Mouse (Mus musculus): ENCODE measurements around the gene Gm45062. TPM values are rescaled to one million over a fixed set of nuclear protein-coding genes. Genes with fewer than 3 reads are reported as not detected.
A peak's percentile ranks its signal among the peaks of the same experiment; 100 is the strongest.

Gene Gm45062
- polyA plus RNA-seq, 1 experiment from 2014 or later, result 14.5 TPM

GRCm38 (mm10) chr6:8421421-8421820, 162.2 kb downstream of the Gm45062 start:
- no peaks in the 10 kb centered on the region for H3K27me3 ChIP-seq (ENCODE audit: control insufficient read depth, insufficient read depth, low read length)
- no peaks in the 10 kb centered on the region for H3K4me1 ChIP-seq (replicated peaks; ENCODE audit: control insufficient read depth, insufficient read depth, low read length)
- DNase-seq (ENCODE audit: low spot score), result no peak
- no peak overlapping the region for H3K4me2 ChIP-seq (replicated peaks; ENCODE audit: low read depth, low read length)
- no peaks in the 10 kb centered on the region for H3K9me3 ChIP-seq (ENCODE audit: control insufficient read depth, low read length)
- no peak overlapping the region for H3K27ac ChIP-seq (ENCODE audit: low read depth, low read length)
- no peak overlapping the region for H3K9ac ChIP-seq (ENCODE audit: low read depth, low read length)
- no peak overlapping the region for H3K4me3 ChIP-seq (ENCODE audit: low read depth, low read length)
- ATAC-seq (ENCODE audit: low FRiP score), result no peak
- H3K36me3 ChIP-seq (ENCODE audit: control insufficient read depth, insufficient read depth, low read length), result no peaks in the 10 kb centered on the region
- WGBS, result 83% methylated on average over 5 of the region's 5 CpGs

- H3K9me3 ChIP-seq (ENCODE audit: control insufficient read depth, low read length), result no peaks in the 10 kb centered on the region
- H3K27ac ChIP-seq (ENCODE audit: low read depth, low read length), result no peak overlapping the region
- ATAC-seq (ENCODE audit: low FRiP score) (no peak), DNase-seq (ENCODE audit: low spot score) (no peak)
- no peaks in the 10 kb centered on the region for H3K27me3 ChIP-seq (ENCODE audit: control insufficient read depth, insufficient read depth, low read length)
- H3K4me1 ChIP-seq (replicated peaks; ENCODE audit: control insufficient read depth, insufficient read depth, low read length), result no peaks in the 10 kb centered on the region
- H3K36me3 ChIP-seq (ENCODE audit: control insufficient read depth, insufficient read depth, low read length), result no peaks in the 10 kb centered on the region
- 74% methylated on average over 10 of the region's 10 CpGs for WGBS
- H3K9ac ChIP-seq (ENCODE audit: low read depth, low read length), result no peak overlapping the region
- H3K4me2 ChIP-seq (replicated peaks; ENCODE audit: low read depth, low read length), result no peak overlapping the region
- no peak overlapping the region for H3K4me3 ChIP-seq (ENCODE audit: low read depth, low read length)
These were observed 162.8 kb downstream of the Gm45062 start for GRCm38 (mm10) chr6:8421959-8422581.

GRCm38 (mm10) chr6:8423142-8423541, 163.9 kb downstream of the Gm45062 start:
- no peaks in the 10 kb centered on the region for H3K4me1 ChIP-seq (replicated peaks; ENCODE audit: control insufficient read depth, insufficient read depth, low read length)
- DNase-seq (ENCODE audit: low spot score), result no peak
- H3K9ac ChIP-seq (ENCODE audit: low read depth, low read length), result no peak overlapping the region
- WGBS, result 88% methylated on average over 2 of the region's 2 CpGs
- no peaks in the 10 kb centered on the region for H3K36me3 ChIP-seq (ENCODE audit: control insufficient read depth, insufficient read depth, low read length)
- H3K4me2 ChIP-seq (replicated peaks; ENCODE audit: low read depth, low read length), result no peak overlapping the region
- no peaks in the 10 kb centered on the region for H3K9me3 ChIP-seq (ENCODE audit: control insufficient read depth, low read length)
- no peak for ATAC-seq (ENCODE audit: low FRiP score)
- H3K4me3 ChIP-seq (ENCODE audit: low read depth, low read length), result no peak overlapping the region
- H3K27ac ChIP-seq (ENCODE audit: low read depth, low read length), result no peak overlapping the region
- H3K27me3 ChIP-seq (ENCODE audit: control insufficient read depth, insufficient read depth, low read length), result no peaks in the 10 kb centered on the region

GRCm38 (mm10) chr6:8427692-8428091, 168.4 kb downstream of the Gm45062 start:
- ATAC-seq (ENCODE audit: low FRiP score), result no peak
- H3K4me3 ChIP-seq (ENCODE audit: low read depth, low read length), result no peak overlapping the region
- no peak for DNase-seq (ENCODE audit: low spot score)
- H3K4me1 ChIP-seq (replicated peaks; ENCODE audit: control insufficient read depth, insufficient read depth, low read length), result no peaks in the 10 kb centered on the region
- no peak overlapping the region for H3K9ac ChIP-seq (ENCODE audit: low read depth, low read length)
- no peak overlapping the region for H3K27ac ChIP-seq (ENCODE audit: low read depth, low read length)
- H3K4me2 ChIP-seq (replicated peaks; ENCODE audit: low read depth, low read length), result no peak overlapping the region
- no peaks in the 10 kb centered on the region for H3K27me3 ChIP-seq (ENCODE audit: control insufficient read depth, insufficient read depth, low read length)
- WGBS, result 86% methylated on average over 5 of the region's 5 CpGs
- no peaks in the 10 kb centered on the region for H3K36me3 ChIP-seq (ENCODE audit: control insufficient read depth, insufficient read depth, low read length)
- H3K9me3 ChIP-seq (ENCODE audit: control insufficient read depth, low read length), result no peaks in the 10 kb centered on the region

- H3K4me3 ChIP-seq (ENCODE audit: low read depth, low read length), result no peak overlapping the region
- H3K27me3 ChIP-seq (ENCODE audit: control insufficient read depth, insufficient read depth, low read length), result no peaks in the 10 kb centered on the region
- no peaks in the 10 kb centered on the region for H3K36me3 ChIP-seq (ENCODE audit: control insufficient read depth, insufficient read depth, low read length)
- no peaks in the 10 kb centered on the region for H3K9me3 ChIP-seq (ENCODE audit: control insufficient read depth, low read length)
- DNase-seq (ENCODE audit: low spot score) (no peak), ATAC-seq (ENCODE audit: low FRiP score) (no peak)
- 92% methylated on average over 9 of the region's 9 CpGs for WGBS
- no peaks in the 10 kb centered on the region for H3K4me1 ChIP-seq (replicated peaks; ENCODE audit: control insufficient read depth, insufficient read depth, low read length)
- H3K9ac ChIP-seq (ENCODE audit: low read depth, low read length), result no peak overlapping the region
- H3K4me2 ChIP-seq (replicated peaks; ENCODE audit: low read depth, low read length), result no peak overlapping the region
- no peak overlapping the region for H3K27ac ChIP-seq (ENCODE audit: low read depth, low read length)
These were observed 171.5 kb downstream of the Gm45062 start for GRCm38 (mm10) chr6:8430610-8431234.

GRCm38 (mm10) chr6:8433179-8433578, 173.9 kb downstream of the Gm45062 start:
- 86% methylated on average over 9 of the region's 9 CpGs for WGBS
- Histone ChIP-seq H3K4me3 (ENCODE audit: low read depth, low read length) (no peak overlapping the region), H3K4me2 (replicated peaks; ENCODE audit: low read depth, low read length) (no peak overlapping the region), H3K27me3 (ENCODE audit: control insufficient read depth, insufficient read depth, low read length) (no peaks in the 10 kb centered on the region), H3K4me1 (replicated peaks; ENCODE audit: control insufficient read depth, insufficient read depth, low read length) (no peaks in the 10 kb centered on the region), H3K9me3 (ENCODE audit: control insufficient read depth, low read length) (no peaks in the 10 kb centered on the region), H3K36me3 (ENCODE audit: control insufficient read depth, insufficient read depth, low read length) (no peaks in the 10 kb centered on the region), H3K9ac (ENCODE audit: low read depth, low read length) (no peak overlapping the region), H3K27ac (ENCODE audit: low read depth, low read length) (no peak overlapping the region)
- no peak for ATAC-seq (ENCODE audit: low FRiP score)
- DNase-seq (ENCODE audit: low spot score), result no peak

GRCm38 (mm10) chr6:8437937-8438336, 178.7 kb downstream of the Gm45062 start:
- Histone ChIP-seq H3K27me3 (ENCODE audit: control insufficient read depth, insufficient read depth, low read length) (no peaks in the 10 kb centered on the region), H3K4me2 (replicated peaks; ENCODE audit: low read depth, low read length) (no peak overlapping the region), H3K36me3 (ENCODE audit: control insufficient read depth, insufficient read depth, low read length) (no peaks in the 10 kb centered on the region), H3K4me1 (replicated peaks; ENCODE audit: control insufficient read depth, insufficient read depth, low read length) (no peaks in the 10 kb centered on the region), H3K4me3 (ENCODE audit: low read depth, low read length) (no peak overlapping the region), H3K9me3 (ENCODE audit: control insufficient read depth, low read length) (no peaks in the 10 kb centered on the region), H3K27ac (ENCODE audit: low read depth, low read length) (no peak overlapping the region), H3K9ac (ENCODE audit: low read depth, low read length) (no peak overlapping the region)
- WGBS, result 92% methylated on average over 3 of the region's 3 CpGs
- no peak for ATAC-seq (ENCODE audit: low FRiP score)
- no peak for DNase-seq (ENCODE audit: low spot score)

- 85% methylated on average over 3 of the region's 3 CpGs for WGBS
- H3K4me3 ChIP-seq (ENCODE audit: low read depth, low read length), result no peak overlapping the region
These were observed 182.6 kb downstream of the Gm45062 start for GRCm38 (mm10) chr6:8441814-8442213.

GRCm38 (mm10) chr6:8446786-8447185, 187.5 kb downstream of the Gm45062 start:
- no peak overlapping the region for H3K9ac ChIP-seq (ENCODE audit: low read depth, low read length)
- WGBS, result 40% methylated on average over 5 of the region's 5 CpGs
- H3K27ac ChIP-seq (ENCODE audit: low read depth, low read length), result peak overlapping the region; percentile 53; the same call in 1 of the 2 replicates
- H3K4me3 ChIP-seq (ENCODE audit: low read depth, low read length), result no peak overlapping the region
- ATAC-seq (ENCODE audit: low FRiP score), result peak; percentile 85
- 0 out of 2 replicates have a peak, but pooled peaks cover 4% of the 10 kb centered on the region for H3K4me1 ChIP-seq (replicated peaks; ENCODE audit: control insufficient read depth, insufficient read depth, low read length)
- H3K36me3 ChIP-seq (ENCODE audit: control insufficient read depth, insufficient read depth, low read length), result no peaks in the 10 kb centered on the region
- peak; percentile 27 for DNase-seq (ENCODE audit: low spot score)
- no peaks in the 10 kb centered on the region for H3K9me3 ChIP-seq (ENCODE audit: control insufficient read depth, low read length)
- no peaks in the 10 kb centered on the region for H3K27me3 ChIP-seq (ENCODE audit: control insufficient read depth, insufficient read depth, low read length)
- H3K4me2 ChIP-seq (replicated peaks; ENCODE audit: low read depth, low read length), result no peak overlapping the region

More at GRCm38 (mm10) chr6:8441814-8442213, 182.6 kb downstream of the Gm45062 start:
- H3K9me3 ChIP-seq (ENCODE audit: control insufficient read depth, low read length), result no peaks in the 10 kb centered on the region
- no peak for DNase-seq (ENCODE audit: low spot score)
- ATAC-seq (ENCODE audit: low FRiP score), result no peak
- H3K27me3 ChIP-seq (ENCODE audit: control insufficient read depth, insufficient read depth, low read length), result no peaks in the 10 kb centered on the region
- no peak overlapping the region for H3K9ac ChIP-seq (ENCODE audit: low read depth, low read length)
- no peak overlapping the region for H3K4me2 ChIP-seq (replicated peaks; ENCODE audit: low read depth, low read length)
- H3K36me3 ChIP-seq (ENCODE audit: control insufficient read depth, insufficient read depth, low read length), result no peaks in the 10 kb centered on the region
- no peak overlapping the region for H3K27ac ChIP-seq (ENCODE audit: low read depth, low read length)
- 0 out of 2 replicates have a peak, but pooled peaks cover under 1% of the 10 kb centered on the region for H3K4me1 ChIP-seq (replicated peaks; ENCODE audit: control insufficient read depth, insufficient read depth, low read length)

Data from hindbrain, embryonic 11.5 days (tissue).